Mouse (Mus musculus) limb, embryonic 13.5 days (tissue): ENCODE data around the gene Ltbp1. TPM values are rescaled to one million over a fixed set of nuclear protein-coding genes. Genes with fewer than 3 reads are reported as not detected.

Experiments used
- ATAC-seq: fragments of 200-750 bp; cut with Nextera tagmentation; 2 replicates; pipeline ENCODE4 v1.8.0; 2017; ENCODE audit warnings: low read depth, moderate number of reproducible peaks, moderate TSS enrichment; ENCODE audit not compliant: low FRiP score
- H3K27ac ChIP-seq: fragments of 300-500 bp; sonication (generic); 2 replicates; pipeline ENCODE4 v1.5.1; 2015; ENCODE audit warnings: inconsistent platforms, mild to moderate bottlenecking, moderate library complexity
- H3K27me3 ChIP-seq: fragments of 300-500 bp; sonication (generic); 2 replicates; pipeline ENCODE4 v1.6.1; 2015; ENCODE audit warnings: mild to moderate bottlenecking, inconsistent platforms
- H3K36me3 ChIP-seq: fragments of 300-500 bp; sonication (generic); 2 replicates; pipeline ENCODE4 v1.6.1; 2015; ENCODE audit warnings: inconsistent platforms, mild to moderate bottlenecking, moderate library complexity
- H3K4me1 ChIP-seq: fragments of 300-500 bp; sonication (generic); 2 replicates; pipeline ENCODE4 v1.6.1; 2015; ENCODE audit warnings: inconsistent platforms
- H3K4me2 ChIP-seq: fragments of 300-500 bp; sonication (generic); replicated peaks from 2 replicates; pipeline ENCODE4 v1.6.1; 2015; ENCODE audit warnings: inconsistent platforms, mild to moderate bottlenecking, moderate library complexity
- H3K4me3 ChIP-seq: fragments of 300-500 bp; sonication (generic); 2 replicates; pipeline ENCODE4 v1.5.1; 2015; ENCODE audit warnings: moderate library complexity, mild to moderate bottlenecking, inconsistent platforms
- H3K9ac ChIP-seq: fragments of 300-500 bp; sonication (generic); 2 replicates; pipeline ENCODE4 v1.6.1; 2015; ENCODE audit warnings: mild to moderate bottlenecking, inconsistent platforms
- H3K9me3 ChIP-seq: fragments of 300-500 bp; sonication (generic); 2 replicates; pipeline ENCODE4 v1.6.1; 2016; ENCODE audit warnings: inconsistent platforms
- WGBS: fragments of 180-500 bp; shearing (Covaris S2); methylation state at CpG from one replicate; pipeline ENCODE4 v1.1.7; 2015; 5-methylcytosine and 5-hydroxymethylcytosine counted together
- polyA plus RNA-seq: library from polyadenylated mRNA; unstranded; fragments of >200 nt; fragmentation: Nextera tagmentation; extraction: Ambion mirVana; gene quantifications from 2 replicates; pipeline ENCODE4 v1.2.1, GENCODE M21; 2015

The Ltbp1 gene
- polyA plus RNA-seq, 1 experiment from 2014 or later: 61.3 TPM

GRCm38 (mm10) chr17:75333011-75333410 lies 327.6 kb downstream of the Ltbp1 start:
- Histone ChIP-seq H3K9me3 (no peaks in the 10 kb centered on the region), H3K27me3 (no peaks in the 10 kb centered on the region), H3K27ac (no peak overlapping the region), H3K4me3 (no peak overlapping the region), H3K36me3 (peaks cover 37% of the 10 kb centered on the region), H3K9ac (no peak overlapping the region), H3K4me2 (no peak overlapping the region), H3K4me1 (peaks cover 7% of the 10 kb centered on the region; the same call in 1 of the 2 replicates)
- no peak for ATAC-seq
- WGBS: 88% methylated on average over 9 of the region's 9 CpGs

- H3K9ac ChIP-seq: no peak overlapping the region
- no peak overlapping the region for H3K27ac ChIP-seq
- WGBS: 84% methylated on average over 13 of the region's 13 CpGs
- peaks cover 44% of the 10 kb centered on the region for H3K36me3 ChIP-seq
- no peak overlapping the region for H3K4me2 ChIP-seq
- no peak overlapping the region for H3K4me3 ChIP-seq
- ATAC-seq: no peak
- H3K4me1 ChIP-seq: peaks cover under 1% of the 10 kb centered on the region; the same call in 1 of the 2 replicates
- no peaks in the 10 kb centered on the region for H3K27me3 ChIP-seq
- H3K9me3 ChIP-seq: no peaks in the 10 kb centered on the region
Observed at GRCm38 (mm10) chr17:75333759-75334158, 328.4 kb downstream of the Ltbp1 start.

- Histone ChIP-seq H3K4me2 (no peak overlapping the region), H3K4me1 (no peaks in the 10 kb centered on the region), H3K9ac (no peak overlapping the region), H3K27ac (no peak overlapping the region), H3K36me3 (peaks cover 42% of the 10 kb centered on the region), H3K4me3 (no peak overlapping the region), H3K9me3 (no peaks in the 10 kb centered on the region), H3K27me3 (no peaks in the 10 kb centered on the region)
- 70% methylated on average over 9 of the region's 9 CpGs for WGBS
- no peak for ATAC-seq
Observed at GRCm38 (mm10) chr17:75335649-75336048, 330.3 kb downstream of the Ltbp1 start.

GRCm38 (mm10) chr17:75341227-75341626 lies 335.9 kb downstream of the Ltbp1 start:
- Histone ChIP-seq H3K4me1 (no peaks in the 10 kb centered on the region), H3K27ac (no peak overlapping the region), H3K4me2 (no peak overlapping the region), H3K9me3 (no peaks in the 10 kb centered on the region), H3K9ac (no peak overlapping the region), H3K4me3 (no peak overlapping the region), H3K36me3 (peaks cover 41% of the 10 kb centered on the region), H3K27me3 (no peaks in the 10 kb centered on the region)
- 89% methylated on average over 4 of the region's 4 CpGs for WGBS
- ATAC-seq: no peak

- Histone ChIP-seq H3K9ac (no peak overlapping the region), H3K4me2 (no peak overlapping the region), H3K27me3 (no peaks in the 10 kb centered on the region), H3K36me3 (peaks cover 40% of the 10 kb centered on the region), H3K27ac (no peak overlapping the region), H3K4me1 (no peaks in the 10 kb centered on the region), H3K9me3 (peaks cover 5% of the 10 kb centered on the region; the same call in 1 of the 2 replicates), H3K4me3 (no peak overlapping the region)
- 79% methylated on average over 3 of the region's 3 CpGs for WGBS
- no peak for ATAC-seq
Observed at GRCm38 (mm10) chr17:75345116-75345515, 339.7 kb downstream of the Ltbp1 start.

GRCm38 (mm10) chr17:75347414-75347813 lies 342.0 kb downstream of the Ltbp1 start:
- no peaks in the 10 kb centered on the region for H3K4me1 ChIP-seq
- H3K36me3 ChIP-seq: peaks cover 51% of the 10 kb centered on the region
- no peaks in the 10 kb centered on the region for H3K27me3 ChIP-seq
- H3K4me2 ChIP-seq: no peak overlapping the region
- H3K9ac ChIP-seq: no peak overlapping the region
- no peak for ATAC-seq
- H3K9me3 ChIP-seq: peaks cover 5% of the 10 kb centered on the region; the same call in 1 of the 2 replicates
- H3K4me3 ChIP-seq: no peak overlapping the region
- no peak overlapping the region for H3K27ac ChIP-seq
- WGBS: 96% methylated on average over 4 of the region's 4 CpGs

- ATAC-seq: no peak
- no peak overlapping the region for H3K4me2 ChIP-seq
- H3K4me1 ChIP-seq: no peaks in the 10 kb centered on the region
- peaks cover 59% of the 10 kb centered on the region for H3K36me3 ChIP-seq
- H3K9me3 ChIP-seq: peaks cover 5% of the 10 kb centered on the region; the same call in 1 of the 2 replicates
- no peak overlapping the region; the same call in 1 of the 2 replicates for H3K27ac ChIP-seq
- 86% methylated on average over 8 of the region's 8 CpGs for WGBS
- no peaks in the 10 kb centered on the region for H3K27me3 ChIP-seq
- no peak overlapping the region for H3K4me3 ChIP-seq
- H3K9ac ChIP-seq: no peak overlapping the region
Observed at GRCm38 (mm10) chr17:75349109-75349508, 343.7 kb downstream of the Ltbp1 start.

GRCm38 (mm10) chr17:75349602-75350001 lies 344.2 kb downstream of the Ltbp1 start:
- Histone ChIP-seq H3K27ac (no peak overlapping the region), H3K36me3 (peaks cover 62% of the 10 kb centered on the region), H3K4me3 (no peak overlapping the region), H3K9me3 (peaks cover 5% of the 10 kb centered on the region; the same call in 1 of the 2 replicates), H3K4me2 (no peak overlapping the region), H3K4me1 (no peaks in the 10 kb centered on the region), H3K9ac (no peak overlapping the region), H3K27me3 (no peaks in the 10 kb centered on the region)
- no peak for ATAC-seq
- WGBS: 90% methylated on average over 3 of the region's 3 CpGs

- Histone ChIP-seq H3K27ac (no peak overlapping the region), H3K4me1 (no peaks in the 10 kb centered on the region), H3K4me3 (no peak overlapping the region), H3K36me3 (peaks cover 44% of the 10 kb centered on the region), H3K9me3 (no peaks in the 10 kb centered on the region), H3K4me2 (no peak overlapping the region), H3K9ac (no peak overlapping the region), H3K27me3 (no peaks in the 10 kb centered on the region)
- ATAC-seq: no peak
- 77% methylated on average over 3 of the region's 3 CpGs for WGBS
Observed at GRCm38 (mm10) chr17:75353323-75353722, 348.0 kb downstream of the Ltbp1 start.

- no peaks in the 10 kb centered on the region for H3K27me3 ChIP-seq
- H3K4me1 ChIP-seq: no peaks in the 10 kb centered on the region
- H3K36me3 ChIP-seq: peaks cover 48% of the 10 kb centered on the region
- no peak for ATAC-seq
- WGBS: 90% methylated on average over 5 of the region's 5 CpGs
- no peak overlapping the region for H3K4me3 ChIP-seq
- no peak overlapping the region for H3K27ac ChIP-seq
- no peak overlapping the region for H3K4me2 ChIP-seq
- H3K9ac ChIP-seq: no peak overlapping the region
- H3K9me3 ChIP-seq: no peaks in the 10 kb centered on the region
Observed at GRCm38 (mm10) chr17:75355431-75355830, 350.1 kb downstream of the Ltbp1 start.

GRCm38 (mm10) chr17:75360111-75360510 lies 354.7 kb downstream of the Ltbp1 start:
- no peak for ATAC-seq
- Histone ChIP-seq H3K9me3 (no peaks in the 10 kb centered on the region), H3K4me3 (no peak overlapping the region), H3K4me2 (no peak overlapping the region), H3K36me3 (peaks cover 51% of the 10 kb centered on the region), H3K9ac (no peak overlapping the region), H3K4me1 (no peaks in the 10 kb centered on the region), H3K27me3 (no peaks in the 10 kb centered on the region), H3K27ac (no peak overlapping the region)
- 93% methylated on average over 7 of the region's 7 CpGs for WGBS

- H3K4me3 ChIP-seq: no peak overlapping the region
- H3K4me2 ChIP-seq: no peak overlapping the region
- H3K27me3 ChIP-seq: no peaks in the 10 kb centered on the region
- H3K4me1 ChIP-seq: peaks cover 8% of the 10 kb centered on the region; the same call in 1 of the 2 replicates
- WGBS: 86% methylated on average over 6 of the region's 6 CpGs
- H3K27ac ChIP-seq: no peak overlapping the region
- ATAC-seq: no peak
- peaks cover 54% of the 10 kb centered on the region for H3K36me3 ChIP-seq
- H3K9me3 ChIP-seq: no peaks in the 10 kb centered on the region
- H3K9ac ChIP-seq: no peak overlapping the region
Observed at GRCm38 (mm10) chr17:75366332-75366731, 361.0 kb downstream of the Ltbp1 start.

GRCm38 (mm10) chr17:75367486-75368155 lies 362.3 kb downstream of the Ltbp1 start:
- 97% methylated on average over 18 of the region's 18 CpGs for WGBS
- Histone ChIP-seq H3K27me3 (no peaks in the 10 kb centered on the region), H3K9me3 (no peaks in the 10 kb centered on the region), H3K4me2 (no peak overlapping the region), H3K27ac (no peak overlapping the region), H3K36me3 (peaks cover 59% of the 10 kb centered on the region), H3K4me1 (peaks cover 8% of the 10 kb centered on the region; the same call in 1 of the 2 replicates), H3K4me3 (no peak overlapping the region), H3K9ac (no peak overlapping the region)
- no peak for ATAC-seq
